ENCODE assay signal across 19 mouse cellular contexts in the genomic region with DNA sequence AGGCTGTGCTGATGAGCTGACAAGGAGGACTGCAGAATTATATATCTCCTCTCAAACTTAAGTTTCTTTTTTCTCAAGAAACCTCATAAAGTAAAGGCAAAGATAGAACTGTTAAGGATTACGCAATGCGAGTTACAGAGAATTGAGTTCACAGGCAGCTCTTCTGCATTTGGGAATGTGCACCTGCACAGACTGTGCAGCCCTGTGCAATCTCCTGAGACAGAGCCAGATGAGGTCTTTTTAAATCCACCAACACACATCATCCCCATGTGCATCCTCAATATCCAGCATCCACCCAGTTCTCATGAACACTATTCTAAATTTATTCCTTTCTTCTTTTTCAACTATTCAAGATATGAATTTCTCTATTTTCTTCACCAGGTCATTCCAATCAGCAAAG.
DNase-seq lines count a peak whose midpoint lies in the region; ATAC-seq lines count a peak whose summit lies in the region.
"Had no signal": no experiment of that assay in that cellular context is flagged by ENCODE, and none has a peak within 500 bp of the region (broad histone marks: within the 10 kb centered on the region; RNA-seq: fewer than 3 reads in every experiment).

No protein-coding gene starts in this region.

- intact Hi-C loops in left cerebral cortex, postnatal 4 days (cut with DNase I) = no loop called here
- intact Hi-C loops in left cerebral cortex, postnatal 36 days (cut with DNase I) = no loop called here

- ATAC-seq in cerebellum, adult (ENCODE audit: insufficient number of reproducible peaks, low FRiP score, low TSS enrichment) = peak; percentile 40; the same call in 1 of the 2 replicates
- ATAC-seq: CD4-positive, CD25-positive, alpha-beta regulatory T cell, adult 4 months; forebrain, embryonic 16.5 days had no signal

- DNase-seq in cerebellum, adult 9-11 months = no peak
- DNase-seq in left cerebral cortex, adult 11 months (ENCODE audit: low spot score) = peak; percentile 28
- DNase-seq in left cerebral cortex, postnatal 4 days = no peak
- DNase-seq in brain, adult 2 months (ENCODE audit: low read depth, low spot score) = peak; percentile 86
- peak; percentile 12 to 37 for DNase-seq in left cerebral cortex, postnatal 36 days (ENCODE audit: low spot score in 2 of 2)
- DNase-seq in urinary bladder, postnatal 14 days (ENCODE audit: low spot score) = no peak
- DNase-seq: adrenal gland, adult 8-10 months; adrenal gland, postnatal 36 days; B cell, adult 2 months; cerebellum, adult 11-12 months; cerebellum, adult 9-10 months; cerebellum, postnatal 36 days; gastrocnemius, postnatal 10 days; heart, adult 18-20 months; heart, postnatal 10 days; heart, postnatal 4 days had no signal

Comparison
In these comparisons a context has a peak if more than half of its experiments do, and no peak if none do; other contexts are left out.
1. DNase-seq: peak in left cerebral cortex, adult 11 months (single experiment), brain, adult 2 months (single experiment) and left cerebral cortex, postnatal 36 days (2 of 2); none in cerebellum, adult 9-11 months (single experiment), left cerebral cortex, postnatal 4 days (single experiment) and urinary bladder, postnatal 14 days (single experiment).